Mouse (Mus musculus) bone marrow, adult 2 months (tissue): ENCODE results near the gene Fgf16.

Source experiments
- CTCF ChIP-seq: fragments of 200-500 bp; IDR thresholded peaks from 2 replicates; pipeline ENCODE4 v1.5.1; 2011; ENCODE audit warnings: low read length, control low read depth; ENCODE audit not compliant: control insufficient read depth, insufficient read depth
- POLR2A ChIP-seq: fragments of 200-500 bp; IDR thresholded peaks from 2 replicates; pipeline ENCODE4 v1.6.1; 2011; ENCODE audit warnings: low read depth, mild to moderate bottlenecking, control low read depth, low read length, borderline replicate concordance; ENCODE audit not compliant: control insufficient read depth

- TF ChIP-seq CTCF (no peak), POLR2A (no peak)
Measured at GRCm38 (mm10) chrX:105715789-105716321, 48.2 kb upstream of the Fgf16 start.
